Mouse (Mus musculus) testis, postnatal 10 days (tissue): ENCODE results near the gene Pabpn1.

Experiments
- DNase-seq: peaks from one replicate; pipeline ENCODE4 v3.0.0; 2021; ENCODE audit warnings: low spot score

Gene Pabpn1

DNA sequence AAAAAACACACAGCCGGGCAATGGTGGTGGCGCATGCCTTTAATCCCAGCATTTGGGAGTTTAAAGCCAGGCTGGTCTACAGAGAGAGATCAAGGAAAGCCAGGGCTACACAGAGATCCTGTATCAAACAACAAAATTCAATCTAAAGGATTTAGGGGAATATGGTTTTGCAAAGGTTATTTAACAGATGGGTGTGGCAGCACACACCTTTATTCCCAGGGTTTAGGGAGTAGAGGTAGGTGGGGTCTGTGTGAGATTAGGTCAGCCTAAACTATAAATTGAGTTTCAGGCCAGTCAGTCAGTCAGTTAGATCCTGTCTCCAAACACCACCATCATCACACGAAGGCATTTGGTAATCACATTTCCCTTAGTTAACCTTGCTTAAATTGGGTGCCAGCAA is at the start of gene Pabpn1:
Gene Pabpn1, plus strand, starts transcription at position 301 of the 400 bp plus-strand sequence.
- DNase-seq, result no peak

DNA sequence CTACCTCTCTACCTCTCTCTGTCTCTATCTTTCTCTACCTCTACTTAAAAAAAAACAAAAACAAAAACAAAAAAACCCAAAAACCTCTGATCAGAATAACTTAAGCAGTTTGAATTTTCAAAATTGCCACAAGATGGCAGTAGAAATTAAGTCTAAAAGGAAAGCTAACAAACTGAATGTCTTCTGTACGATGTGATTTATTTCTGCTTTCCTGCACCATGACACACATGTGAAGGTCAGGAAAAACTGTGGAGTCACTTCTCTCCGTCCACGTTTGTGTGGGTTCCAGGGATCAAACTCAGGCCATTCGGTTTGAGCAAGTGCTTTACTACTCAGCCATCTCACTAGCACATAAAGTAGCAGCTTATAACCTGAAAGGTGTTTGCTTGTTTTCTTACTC is 48.8 kb upstream of the Pabpn1 start:
- DNase-seq, result no peak

DNA sequence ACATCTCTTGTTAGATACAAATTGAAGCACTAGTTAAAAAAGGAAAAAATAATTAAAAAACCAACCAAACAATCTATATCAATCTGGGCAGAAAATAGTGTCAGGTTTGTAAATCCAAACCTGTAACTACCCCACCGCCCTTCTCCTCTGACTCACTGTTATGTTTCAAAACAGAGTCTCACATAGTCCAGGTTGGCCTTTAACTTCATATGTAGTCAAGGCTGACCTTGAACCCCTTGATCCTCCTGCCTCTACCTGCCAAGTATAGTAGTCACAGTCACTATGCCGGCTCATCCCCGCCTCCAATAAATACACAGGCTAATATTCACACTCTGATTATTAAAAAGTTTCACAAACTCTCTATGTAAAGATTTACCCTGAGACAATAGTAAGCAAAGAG is 36.6 kb upstream of the Pabpn1 start:
- DNase-seq, result no peak

DNA sequence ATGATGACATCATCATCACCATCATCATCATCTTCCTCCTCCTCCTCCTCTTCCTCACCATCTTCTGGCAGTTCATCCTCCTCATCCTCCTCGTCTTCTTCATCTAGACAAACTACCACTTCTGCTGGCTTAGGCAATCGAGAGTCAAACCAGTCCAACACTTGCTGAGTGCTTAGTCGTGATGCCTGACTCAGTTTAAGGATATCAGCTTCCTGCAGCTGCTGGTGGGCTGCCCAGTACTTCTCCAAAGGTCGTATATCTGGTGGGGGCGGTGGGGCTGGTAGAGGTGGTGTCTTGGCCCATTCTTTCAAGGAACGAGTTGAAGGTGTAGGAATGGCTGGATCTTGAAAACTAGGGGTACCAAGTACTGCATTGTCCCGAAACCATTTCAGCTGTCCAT is 35.6 kb upstream of the Pabpn1 start:
- no peak for DNase-seq

DNA sequence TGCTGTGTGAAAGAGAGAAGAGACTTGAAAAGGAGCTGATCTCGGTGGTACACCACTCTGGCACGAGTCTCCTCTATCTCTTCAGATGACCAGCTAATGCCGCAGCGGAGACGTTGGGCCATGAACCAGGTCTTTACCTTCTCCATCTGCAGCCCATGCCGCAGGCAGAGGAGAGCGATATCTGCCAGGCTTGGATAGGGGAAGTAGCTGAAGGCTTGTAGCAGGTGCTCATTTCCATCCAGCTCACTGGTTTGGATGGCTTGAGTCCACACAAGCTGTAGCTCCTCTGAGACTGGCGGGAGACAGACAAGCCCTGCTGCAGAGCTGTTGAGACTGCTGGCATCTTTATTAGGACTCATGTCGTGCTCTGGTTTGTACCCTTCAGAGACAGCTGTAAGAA is 34.4 kb upstream of the Pabpn1 start:
- DNase-seq, result no peak

DNA sequence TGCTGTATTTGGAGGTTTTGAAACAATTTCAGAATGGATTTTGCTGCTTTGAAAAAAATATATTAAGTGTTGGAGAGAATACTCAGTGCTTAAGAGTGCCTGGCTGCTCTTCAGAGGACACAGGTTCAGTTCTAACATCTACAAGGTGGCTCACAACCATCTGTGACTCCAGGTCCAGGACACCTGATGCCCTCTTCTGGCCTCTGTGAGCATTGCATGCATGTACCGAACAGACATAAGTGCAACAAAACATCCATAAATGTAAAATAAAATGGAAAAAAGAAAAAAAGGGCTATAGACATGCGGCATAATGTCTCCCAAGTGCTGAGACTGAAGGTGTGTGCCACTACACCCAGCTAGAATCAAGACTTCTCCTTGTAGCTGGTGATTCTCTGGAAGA is 31.8 kb upstream of the Pabpn1 start:
- peak; percentile 75 for DNase-seq

DNA sequence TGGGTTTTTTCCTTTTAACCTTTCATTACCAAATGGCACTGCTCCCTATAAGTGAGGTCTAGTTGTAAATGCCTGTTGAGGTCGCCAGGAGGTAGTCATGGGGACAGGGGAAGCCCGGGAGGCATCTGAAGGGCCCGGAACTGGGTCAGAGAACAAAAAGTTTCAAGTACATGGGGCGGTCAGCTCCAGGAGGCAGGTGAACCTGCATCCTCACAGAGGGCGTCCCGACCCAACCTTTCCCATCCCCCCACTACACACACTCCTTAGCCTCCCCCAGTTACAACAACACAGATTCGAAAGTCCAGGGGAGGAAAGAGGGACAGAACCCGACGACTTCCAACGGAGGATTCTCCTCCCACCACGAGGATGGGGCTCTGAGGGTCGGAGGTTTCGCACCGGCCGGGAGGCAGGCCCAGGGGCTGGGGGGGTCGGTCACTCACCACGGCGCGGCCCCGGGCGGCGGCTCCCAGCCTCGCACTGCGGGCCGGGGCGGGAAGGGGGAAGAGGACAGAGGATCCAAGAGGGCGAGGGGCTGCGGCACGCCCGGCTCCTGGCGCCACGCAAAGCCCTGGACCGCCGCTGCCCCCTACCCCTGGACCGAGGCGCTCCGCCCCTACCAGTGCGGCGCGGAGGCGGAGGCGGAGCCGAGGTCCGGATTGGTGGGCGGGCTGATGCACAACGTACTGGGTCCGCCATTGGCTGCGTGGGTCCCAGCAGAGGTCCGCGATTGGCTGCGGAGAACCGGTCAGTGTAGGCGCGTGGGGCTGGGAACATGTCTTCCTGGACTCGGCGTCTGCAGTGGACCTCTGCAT is 28.6 kb upstream of the Pabpn1 start:
- peak; percentile 93 for DNase-seq

DNA sequence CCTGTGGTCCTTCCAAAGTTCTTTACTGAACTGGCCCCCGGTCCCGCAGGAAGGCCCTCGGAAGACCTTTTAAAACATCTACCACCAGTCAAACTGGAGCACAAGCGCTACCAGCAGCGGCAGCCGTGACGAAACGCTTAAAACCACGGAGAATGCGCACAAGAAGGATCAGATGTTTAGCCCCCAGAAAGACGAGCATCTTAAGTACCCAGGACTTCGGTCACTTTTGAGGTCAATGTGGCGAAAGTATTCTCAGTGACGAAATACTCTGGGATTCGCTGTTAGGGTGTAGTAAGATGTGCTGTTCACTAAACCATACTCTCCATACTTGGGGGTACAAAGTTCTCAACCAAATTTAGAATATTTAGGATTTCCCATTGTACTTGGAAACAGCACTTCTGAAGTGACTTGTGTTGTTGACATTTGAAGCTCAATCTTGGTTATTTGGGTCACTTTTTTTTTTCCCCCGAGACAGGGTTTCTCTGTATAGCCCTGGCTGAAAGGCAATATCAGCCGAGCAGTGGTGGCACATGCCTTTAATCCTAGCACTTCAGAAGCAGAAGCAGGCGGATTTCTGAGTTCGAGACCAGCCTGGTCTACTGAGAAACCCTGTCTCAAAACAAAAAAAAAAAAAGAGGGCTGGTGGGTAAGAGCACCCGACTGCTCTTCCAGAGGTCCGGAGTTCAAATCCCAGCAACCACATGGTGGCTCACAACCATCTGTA is 27.8 kb upstream of the Pabpn1 start:
- DNase-seq, result no peak

DNA sequence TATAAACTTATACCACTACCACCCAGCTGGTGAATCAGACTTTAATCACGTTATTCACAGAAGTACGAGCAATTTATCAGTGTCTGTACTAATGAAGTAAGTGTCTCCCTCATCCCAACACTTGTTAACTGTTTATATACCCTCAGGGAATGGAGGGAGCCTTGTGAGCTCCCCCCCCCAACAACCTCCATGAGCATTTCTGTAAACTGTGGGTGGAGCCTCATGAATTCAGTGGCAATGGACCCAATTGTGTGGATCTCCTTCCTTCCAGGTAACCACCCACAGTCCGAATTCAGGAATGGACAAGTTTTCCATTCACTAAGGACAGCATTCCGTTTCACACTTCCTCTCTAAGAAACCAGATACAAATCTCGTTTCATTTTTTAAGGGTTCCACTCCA is 26.7 kb upstream of the Pabpn1 start:
- no peak for DNase-seq

DNA sequence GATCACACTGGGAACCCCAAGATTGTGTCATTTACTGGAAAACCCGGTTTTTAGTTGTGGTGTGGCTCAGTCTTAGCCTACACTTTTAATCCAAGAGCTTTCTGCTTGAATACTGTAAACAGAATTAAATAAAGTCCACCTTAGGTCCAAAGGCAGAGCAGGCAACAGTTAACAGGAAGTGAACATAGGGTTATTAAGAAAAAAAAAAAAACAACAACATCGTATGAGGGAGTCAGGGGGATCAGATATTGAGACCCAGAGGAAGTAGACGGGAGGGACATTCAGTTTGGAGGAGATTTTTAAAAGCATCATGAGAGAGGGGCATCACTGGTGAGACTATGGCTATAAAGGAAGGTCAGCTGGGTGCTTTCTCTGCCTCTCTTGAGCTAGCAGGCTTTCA is 26.0 kb upstream of the Pabpn1 start:
- DNase-seq, result no peak

DNA sequence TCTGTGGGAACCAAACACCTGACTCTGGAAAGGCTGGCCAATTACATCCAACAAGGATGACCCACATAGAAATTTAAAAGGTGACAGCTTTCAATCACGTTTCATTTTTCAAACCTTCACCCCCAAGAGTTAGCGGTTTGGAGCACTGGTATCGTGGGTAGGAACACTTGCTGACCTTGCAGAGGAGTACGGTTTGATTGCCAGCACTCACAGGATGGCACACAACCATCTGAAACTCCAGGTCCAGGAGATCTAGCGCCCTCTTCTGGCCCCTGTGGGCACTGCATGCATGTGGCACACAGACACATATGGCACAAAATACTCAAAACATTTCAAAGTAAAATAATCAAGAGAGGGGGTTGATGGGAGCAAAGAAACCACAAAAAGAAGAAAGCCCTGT is 25.4 kb upstream of the Pabpn1 start:
- DNase-seq, result peak; percentile 75

DNA sequence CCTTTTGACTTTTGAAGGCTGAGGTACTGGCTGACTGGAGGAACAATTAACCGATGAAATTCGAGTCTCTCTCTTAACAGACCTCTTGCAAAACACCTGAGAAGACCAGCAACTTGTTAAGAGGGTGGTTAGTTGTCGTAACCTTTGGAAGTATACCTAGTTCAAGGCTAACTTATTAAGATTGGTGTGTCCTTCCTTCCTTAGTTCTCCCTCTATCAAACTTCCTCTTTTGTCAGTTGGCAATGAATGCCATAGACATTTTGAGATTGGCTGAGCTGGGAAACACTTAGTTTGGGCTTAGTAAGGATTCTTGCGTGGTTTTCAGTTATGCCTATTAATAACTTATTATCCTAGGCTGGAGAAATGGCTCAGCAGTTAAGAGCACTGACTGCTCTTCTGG is 24.3 kb upstream of the Pabpn1 start:
- no peak for DNase-seq

DNA sequence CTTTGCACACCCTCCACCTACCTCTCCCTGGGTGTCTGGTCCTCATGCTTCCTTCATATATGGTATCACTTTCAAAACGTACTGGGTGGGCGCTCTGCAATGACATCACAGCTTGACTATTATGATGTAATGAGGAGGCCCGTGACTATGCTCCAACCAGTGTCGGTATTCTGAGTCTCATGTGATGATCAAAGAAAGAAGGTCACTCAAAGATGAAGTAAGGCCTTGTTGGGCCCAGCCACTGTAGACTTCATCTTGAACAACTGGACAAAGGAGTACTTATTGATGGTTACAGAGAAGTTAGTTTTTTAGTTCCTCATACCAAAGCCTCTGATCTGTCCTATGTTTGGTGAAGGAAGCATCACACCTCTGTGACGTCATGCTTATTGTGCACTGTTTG is 21.4 kb upstream of the Pabpn1 start, which contains the start of gene Homez:
Gene Homez, minus strand, starts transcription at position 101 of the 400 bp plus-strand sequence.
- no peak for DNase-seq

DNA sequence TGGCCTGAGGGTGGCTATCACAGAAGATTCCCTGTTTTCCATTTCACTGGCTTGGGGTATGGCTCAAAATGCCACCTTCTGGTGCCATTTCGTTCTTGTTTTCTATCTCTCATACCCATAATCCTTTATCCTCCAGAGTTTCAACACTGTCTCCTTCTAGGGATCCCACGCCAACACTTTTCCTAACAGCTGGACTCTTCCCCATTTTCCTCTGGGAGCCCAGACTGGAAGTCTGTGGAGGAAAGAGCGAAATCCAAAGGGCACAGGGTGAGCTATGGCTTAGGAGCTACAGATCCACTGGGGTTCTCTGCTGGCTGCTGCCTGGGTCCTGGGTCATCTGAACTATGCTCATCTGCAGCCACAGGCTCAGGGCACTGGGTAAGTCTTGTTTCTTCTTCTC is 18.1 kb upstream of the Pabpn1 start:
- no peak for DNase-seq

DNA sequence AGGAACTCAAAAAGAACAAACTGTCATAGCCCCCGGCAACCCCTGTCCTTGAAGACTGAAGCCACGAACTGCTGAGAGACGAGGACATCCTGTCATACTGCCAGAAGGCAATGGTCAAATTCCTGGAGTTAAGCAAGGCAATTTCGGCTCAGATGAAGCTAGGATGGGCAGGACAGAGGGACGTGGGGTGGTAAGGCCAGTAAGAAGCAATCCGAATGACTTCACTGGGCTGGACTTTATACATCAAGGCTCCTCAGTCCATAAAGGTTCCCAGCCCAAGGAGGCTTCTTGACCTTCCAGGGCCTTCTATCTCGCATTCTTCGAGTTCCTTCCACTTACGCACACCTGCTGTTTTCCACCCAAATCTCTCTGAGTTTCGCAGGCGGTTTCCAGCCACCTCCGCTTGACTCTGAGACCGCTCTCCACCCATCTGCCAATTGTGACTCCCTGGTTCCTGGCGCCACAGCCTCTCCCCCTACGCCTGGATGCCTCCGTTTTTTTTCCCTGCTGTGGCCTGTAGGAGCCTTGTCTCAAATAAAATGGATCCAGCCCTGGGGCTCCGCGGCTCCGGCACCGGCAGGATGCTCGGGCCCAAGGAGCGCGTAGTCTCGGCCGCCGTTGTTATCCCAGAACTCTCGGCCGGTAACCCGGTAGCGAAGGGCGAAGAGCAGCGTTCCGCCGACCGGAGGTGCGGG is 16.3 kb upstream of the Pabpn1 start:
- DNase-seq, result no peak

DNA sequence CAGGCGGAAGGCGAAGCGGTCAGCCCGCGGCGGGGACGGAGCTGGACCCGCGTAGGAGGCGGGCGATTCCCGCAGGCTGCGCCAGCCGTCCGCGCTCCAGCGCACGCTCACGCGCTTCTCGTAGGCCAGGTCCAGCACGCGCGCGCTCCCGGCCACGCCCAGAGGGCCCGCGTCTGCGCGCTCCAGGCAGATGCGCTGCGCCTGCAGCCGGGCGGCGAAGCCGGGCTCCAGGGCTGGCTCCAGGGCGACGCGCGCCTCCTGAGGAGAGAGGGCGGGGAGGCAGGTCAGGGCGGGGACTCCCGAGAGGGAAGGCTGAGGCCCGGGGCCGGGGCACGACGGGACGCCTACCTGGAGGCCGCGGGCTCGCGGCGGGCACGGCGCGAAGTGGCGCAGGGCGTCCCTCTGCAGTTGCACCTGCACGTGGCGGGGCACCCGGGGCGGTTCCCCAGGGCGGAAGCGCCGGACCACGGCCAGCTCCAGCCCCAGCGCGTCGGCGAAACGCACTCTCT is 15.7 kb upstream of the Pabpn1 start:
- DNase-seq, result peak; percentile 94

DNA sequence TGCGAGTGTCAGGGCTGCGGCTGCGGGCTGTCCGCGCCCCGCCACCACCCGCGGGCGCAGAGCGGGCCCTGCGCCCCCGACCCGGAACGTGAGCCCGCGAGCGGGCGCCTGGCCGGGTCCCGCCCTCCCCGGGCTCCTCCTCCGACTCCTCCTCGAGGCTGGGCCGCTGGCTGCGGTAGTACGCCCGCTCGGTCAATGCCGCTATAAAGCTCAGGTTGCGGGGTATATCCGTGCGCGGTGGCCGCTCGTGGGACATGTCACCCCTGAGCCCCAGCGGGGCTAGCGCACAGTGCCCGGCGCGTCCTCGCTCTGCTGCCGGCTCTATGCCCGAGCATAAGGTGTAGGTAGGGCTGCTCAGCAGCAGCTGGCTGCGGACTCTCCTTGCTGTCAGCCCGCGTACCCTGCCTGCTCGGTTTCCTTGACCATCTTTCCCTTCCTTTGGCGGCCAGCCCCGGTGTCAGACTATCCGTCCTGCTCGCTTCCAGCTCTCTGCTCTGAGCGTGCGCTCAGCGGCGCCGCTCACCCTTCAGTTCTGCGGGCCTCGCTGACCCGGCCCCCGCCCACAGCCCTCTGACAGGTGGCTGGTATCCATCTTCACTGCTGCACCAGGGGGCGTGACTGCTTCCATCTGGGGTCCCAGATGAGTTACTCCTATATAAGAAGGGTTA is 15.1 kb upstream of the Pabpn1 start, which contains the start of gene Ppp1r3e:
Gene Ppp1r3e, minus strand, starts transcription at position 503 of the 668 bp plus-strand sequence.
- DNase-seq, result peak; percentile 82

DNA sequence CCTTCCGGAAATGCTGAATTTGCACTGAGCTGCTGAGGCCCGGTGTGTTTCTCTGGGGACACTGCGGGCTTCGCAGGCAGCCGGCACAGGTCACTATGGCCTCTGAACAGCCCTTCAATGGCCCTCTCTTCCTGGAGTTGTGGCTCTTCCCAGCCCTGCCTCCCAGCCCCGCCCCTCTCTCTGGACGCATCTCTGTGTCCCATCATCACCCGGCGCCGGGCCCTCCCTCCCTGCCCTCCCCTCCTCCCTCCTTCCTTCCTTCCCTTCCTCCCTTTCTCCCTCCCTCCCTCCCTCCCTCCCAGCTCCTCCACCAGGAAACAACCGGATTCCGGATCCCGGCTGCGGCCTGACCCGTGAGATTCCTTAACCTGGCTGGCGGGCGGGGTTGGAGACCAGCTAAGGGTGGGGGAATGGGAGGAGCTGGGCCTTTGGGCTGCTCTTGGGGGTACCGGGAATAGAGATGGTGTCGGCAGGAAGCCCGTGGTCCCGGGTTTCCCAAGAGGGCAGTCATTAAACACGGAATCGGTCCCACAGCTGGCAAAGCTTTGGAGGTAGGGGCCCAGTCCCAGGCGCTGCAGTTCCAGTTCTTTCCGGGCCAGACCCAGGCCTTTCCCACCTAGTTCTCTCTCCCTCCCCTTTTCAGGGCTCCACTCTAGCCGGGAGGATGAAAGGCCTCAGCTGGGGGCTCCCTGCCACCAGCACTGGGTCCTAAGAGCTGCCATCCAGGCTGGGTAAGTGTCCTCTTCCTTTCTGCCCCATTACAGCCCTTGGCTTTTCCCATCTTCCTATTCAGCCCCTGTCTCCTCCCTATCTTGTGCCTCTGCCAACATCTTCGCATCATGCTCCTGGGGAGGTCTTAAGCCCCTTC is 8.9 kb upstream of the Pabpn1 start, which contains the start of the genes Bcl2l2 and Gm20521:
Gene Bcl2l2, plus strand, starts transcription at position 224 of the 868 bp plus-strand sequence.
Gene Gm20521, plus strand, starts transcription at position 288 of the 868 bp plus-strand sequence.
- DNase-seq, result peak; percentile 95

DNA sequence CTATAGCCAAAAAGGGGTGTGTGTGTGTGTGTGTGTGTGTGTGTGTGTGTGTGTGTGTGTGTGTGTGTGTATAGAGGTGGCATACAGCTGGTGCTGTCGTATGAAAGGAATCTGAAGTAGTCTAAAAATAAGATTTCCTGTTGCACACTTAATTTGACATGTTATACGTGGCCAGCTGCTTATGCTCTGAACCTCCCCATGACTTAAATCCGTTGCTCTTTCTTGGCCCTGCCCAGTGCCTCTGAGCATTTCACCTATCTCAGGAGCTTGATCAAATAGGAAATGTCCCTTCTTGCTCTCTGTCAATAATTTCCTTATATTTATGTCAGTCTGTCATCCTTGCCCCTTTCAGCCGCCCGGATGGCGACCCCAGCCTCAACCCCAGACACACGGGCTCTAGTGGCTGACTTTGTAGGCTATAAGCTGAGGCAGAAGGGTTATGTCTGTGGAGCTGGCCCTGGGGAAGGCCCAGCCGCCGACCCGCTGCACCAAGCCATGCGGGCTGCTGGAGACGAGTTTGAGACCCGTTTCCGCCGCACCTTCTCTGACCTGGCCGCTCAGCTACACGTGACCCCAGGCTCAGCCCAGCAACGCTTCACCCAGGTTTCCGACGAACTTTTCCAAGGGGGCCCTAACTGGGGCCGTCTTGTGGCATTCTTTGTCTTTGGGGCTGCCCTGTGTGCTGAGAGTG is 8.1 kb upstream of the Pabpn1 start:
- no peak for DNase-seq

DNA sequence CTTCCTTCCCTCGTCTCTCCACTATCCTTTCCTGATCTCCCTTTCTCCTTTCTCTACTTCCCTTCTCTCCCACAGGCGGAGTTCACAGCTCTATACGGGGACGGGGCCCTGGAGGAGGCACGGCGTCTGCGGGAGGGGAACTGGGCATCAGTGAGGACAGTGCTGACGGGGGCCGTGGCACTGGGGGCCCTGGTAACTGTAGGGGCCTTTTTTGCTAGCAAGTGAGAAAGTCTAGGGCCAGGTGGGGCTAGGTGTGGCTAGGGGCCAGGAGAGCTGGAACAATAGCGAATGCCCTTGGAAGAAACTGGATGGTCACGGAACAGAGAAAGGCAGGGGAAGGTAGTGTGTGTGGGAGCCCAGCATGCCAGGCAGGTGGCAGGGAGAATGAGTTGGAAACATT is 7.0 kb upstream of the Pabpn1 start:
- peak; percentile 63 for DNase-seq
